Mouse (Mus musculus) stomach, postnatal 0 days (tissue): ENCODE data around the gene Cdhr5.

Experiments
- CTCF ChIP-seq: IDR thresholded peaks from 2 replicates; pipeline ENCODE4 v1.5.1; 2016; ENCODE audit warnings: antibody characterized with exemption, low read depth, mild to moderate bottlenecking, moderate library complexity
- EP300 ChIP-seq: optimal IDR thresholded peaks from 2 replicates; pipeline ENCODE3; 2016; ENCODE audit warnings: antibody characterized with exemption

- TF ChIP-seq EP300 (no peak), CTCF (no peak)
Observed at GRCm38 (mm10) chr7:141314416-141314815, 37.8 kb upstream of the Cdhr5 start.
